Comparison of ENCODE assay signal across 12 mouse cellular contexts in genomic region chr8:109465056-109465455, GRCm38 (mm10). TPM values are rescaled to one million over a fixed set of nuclear protein-coding genes. Genes with fewer than 3 reads are reported as not detected.
DNase-seq lines count a peak whose midpoint lies in the region; ATAC-seq and TF ChIP-seq lines count a peak whose summit lies in the region.
"Had no signal": no experiment of that assay in that cellular context is flagged by ENCODE, and none has a peak within 500 bp of the region (broad histone marks: within the 10 kb centered on the region; RNA-seq: fewer than 3 reads in every experiment).

No protein-coding gene starts in this region.

- peaks cover 63% of the 10 kb centered on the region for H3K4me1 ChIP-seq in forebrain, embryonic 12.5 days
- H3K4me1 ChIP-seq in hindbrain, postnatal 0 days (ENCODE audit: insufficient read depth, low read length) = peaks cover 22% of the 10 kb centered on the region; the same call in 1 of the 2 replicates
- no peaks in the 10 kb centered on the region for H3K4me1 ChIP-seq in liver, embryonic 11.5 days (replicated peaks; ENCODE audit: control insufficient read depth, insufficient read depth, low read length)
- H3K4me1 ChIP-seq: liver, embryonic 12.5 days had no signal

- H3K27ac ChIP-seq in forebrain, embryonic 12.5 days = peak overlapping the region; percentile 87
- H3K27ac ChIP-seq in hindbrain, postnatal 0 days = peak overlapping the region; percentile 64
- no peak overlapping the region for H3K27ac ChIP-seq in liver, embryonic 11.5 days (ENCODE audit: low read depth, low read length)
- H3K27ac ChIP-seq: liver, embryonic 12.5 days had no signal

- H3K9me3 ChIP-seq in forebrain, embryonic 12.5 days = no peaks in the 10 kb centered on the region
- no peaks in the 10 kb centered on the region for H3K9me3 ChIP-seq in hindbrain, postnatal 0 days (ENCODE audit: low read length)
- no peaks in the 10 kb centered on the region for H3K9me3 ChIP-seq in liver, embryonic 11.5 days (ENCODE audit: control insufficient read depth, low read length)
- H3K9me3 ChIP-seq: liver, embryonic 12.5 days had no signal

- ATAC-seq in forebrain, embryonic 12.5 days (ENCODE audit: low FRiP score) = peak; percentile 19; the same call in 1 of the 2 replicates
- ATAC-seq in hindbrain, postnatal 0 days = peak; percentile 28; the same call in 1 of the 2 replicates
- ATAC-seq in liver, embryonic 11.5 days (replicated peaks; ENCODE audit: low FRiP score) = no peak
- ATAC-seq: liver, embryonic 12.5 days had no signal

- intact Hi-C loops in left cerebral cortex, postnatal 10 days (cut with DNase I) = no loop called here

- H3K27me3 ChIP-seq in forebrain, embryonic 12.5 days = peaks cover 19% of the 10 kb centered on the region
- no peaks in the 10 kb centered on the region for H3K27me3 ChIP-seq in hindbrain, postnatal 0 days (ENCODE audit: insufficient read depth, low read length)
- H3K27me3 ChIP-seq in liver, embryonic 11.5 days (replicated peaks; ENCODE audit: control insufficient read depth, insufficient read depth, low read length) = no peaks in the 10 kb centered on the region
- H3K27me3 ChIP-seq: CH12.LX; liver, embryonic 12.5 days had no signal

- H3K9ac ChIP-seq in forebrain, embryonic 12.5 days = no peak overlapping the region
- H3K9ac ChIP-seq in hindbrain, postnatal 0 days (replicated peaks; ENCODE audit: low read length) = no peak overlapping the region
- no peak overlapping the region for H3K9ac ChIP-seq in liver, embryonic 11.5 days (ENCODE audit: low read depth, low read length)
- H3K9ac ChIP-seq: liver, embryonic 12.5 days had no signal

- DNase-seq in left cerebral cortex, adult 18-20 months (ENCODE audit: low spot score in 2 of 2) = peak; percentile 18 to 23
- DNase-seq in left cerebral cortex, postnatal 10 days (ENCODE audit: extremely low spot score in 1 of 2, low spot score in 2 of 2) = no peak
- no peak for DNase-seq in hindbrain, postnatal 0 days (ENCODE audit: low spot score)
- DNase-seq in neural tube, embryonic 10.5 days (ENCODE audit: extremely low spot score, low spot score) = peak; percentile 15
- DNase-seq in layer of hippocampus, adult 11-12 months (ENCODE audit: low spot score) = no peak
- no peak for DNase-seq in liver
- DNase-seq in liver, embryonic 11.5 days (ENCODE audit: low spot score) = no peak
- DNase-seq: kidney, adult 8-10 months had no signal

- no peaks in the 10 kb centered on the region for H3K36me3 ChIP-seq in forebrain, embryonic 12.5 days (replicated peaks)
- H3K36me3 ChIP-seq in hindbrain, postnatal 0 days (ENCODE audit: insufficient read depth, low read length) = no peaks in the 10 kb centered on the region
- H3K36me3 ChIP-seq in liver, embryonic 11.5 days (ENCODE audit: control insufficient read depth, insufficient read depth, low read length) = no peaks in the 10 kb centered on the region
- H3K36me3 ChIP-seq: liver, embryonic 12.5 days had no signal

- TF ChIP-seq CTCF in hindbrain, postnatal 0 days (IDR thresholded peaks at IDR 0.05; ENCODE audit: low read depth) = no peak

- no peak overlapping the region for H3K4me3 ChIP-seq in forebrain, embryonic 12.5 days (replicated peaks)
- H3K4me3 ChIP-seq in hindbrain, postnatal 0 days (ENCODE audit: low read length) = no peak overlapping the region
- no peak overlapping the region for H3K4me3 ChIP-seq in liver, embryonic 11.5 days (ENCODE audit: low read depth, low read length)
- H3K4me3 ChIP-seq: liver, embryonic 12.5 days had no signal

- H3K4me2 ChIP-seq in forebrain, embryonic 12.5 days = peak overlapping the region; percentile 49; the same call in 1 of the 2 replicates
- peak overlapping the region; percentile 52; the same call in 1 of the 2 replicates for H3K4me2 ChIP-seq in hindbrain, postnatal 0 days (ENCODE audit: low read depth, low read length)
- H3K4me2 ChIP-seq in liver, embryonic 11.5 days = no peak overlapping the region
- H3K4me2 ChIP-seq: liver, embryonic 12.5 days had no signal

- WGBS in forebrain, embryonic 12.5 days = 48% methylated on average over 3 of the region's 3 CpGs
- 46% methylated on average over 3 of the region's 3 CpGs for WGBS in hindbrain, postnatal 0 days
- WGBS in liver, embryonic 11.5 days = 62% methylated on average over 3 of the region's 3 CpGs

RNA-seq across cellular contexts. Expression of gene Pmfbp1, which starts 28.8 kb away (rescaled TPM):
- under 1 TPM; 0.28 TPM for total RNA-seq in left cerebral cortex, adult 18-20 months (2021)
- under 1 TPM; 0.22 to 0.58 TPM for total RNA-seq in left cerebral cortex, postnatal 10 days (2021)
- 0.28 and 0.40 TPM in 2 replicates for polyA plus RNA-seq in forebrain, embryonic 12.5 days (2016; fragmentation: Nextera tagmentation; extraction: Ambion mirVana)
- total RNA-seq in hindbrain, postnatal 0 days (2014; rRNA removed) = 2.0 and 2.9 TPM in 2 replicates
- polyA plus RNA-seq in hindbrain, postnatal 0 days (2015; fragmentation: Nextera tagmentation; extraction: Ambion mirVana) = 1.2 and 1.3 TPM in 2 replicates
- polyA plus RNA-seq in liver, embryonic 11.5 days (2014; fragmentation: Nextera tagmentation; extraction: Ambion mirVana) = not detected in 2 replicates
- total RNA-seq: CH12.LX; neutrophil, adult 5-6 weeks had no signal
- polyA plus RNA-seq: liver, embryonic 12.5 days had no signal

Comparison
In these comparisons a context has a peak if more than half of its experiments do, and no peak if none do; other contexts are left out.
1. DNase-seq: peak in left cerebral cortex, adult 18-20 months (2 of 2) and neural tube, embryonic 10.5 days (single experiment); none in left cerebral cortex, postnatal 10 days (0 of 2), hindbrain, postnatal 0 days (single experiment), layer of hippocampus, adult 11-12 months (single experiment), liver (single experiment) and liver, embryonic 11.5 days (single experiment).